Mouse (Mus musculus): ENCODE measurements around the gene Slc29a1. TPM values are rescaled to one million over a fixed set of nuclear protein-coding genes. Genes with fewer than 3 reads are reported as not detected.

Gene Slc29a1
- polyA plus RNA-seq, 1 experiment from 2014 or later, result 59.1 TPM

GRCm38 (mm10) chr17:45575123-45575897 lies 24.1 kb downstream of the Slc29a1 start:
- WGBS, result 87% methylated on average over 8 of the region's 8 CpGs
- Histone ChIP-seq H3K4me3 (no peak overlapping the region), H3K9ac (no peak overlapping the region), H3K4me1 (peaks cover 20% of the 10 kb centered on the region), H3K27ac (0 out of 2 replicates have a peak overlapping the region, but pooled peaks have one; percentile 97), H3K4me2 (replicated peaks) (no peak overlapping the region), H3K36me3 (peaks cover 15% of the 10 kb centered on the region), H3K27me3 (no peaks in the 10 kb centered on the region), H3K9me3 (no peaks in the 10 kb centered on the region)
- no peak for ATAC-seq (ENCODE audit: insufficient number of reproducible peaks, insufficient read depth, low FRiP score, low TSS enrichment)

- Histone ChIP-seq H3K9me3 (no peaks in the 10 kb centered on the region), H3K4me2 (replicated peaks) (peak overlapping the region; percentile 78)
- 4% methylated on average over 17 of the region's 17 CpGs for WGBS
Observed at GRCm38 (mm10) chr17:45574129-45574761, 25.2 kb downstream of the Slc29a1 start.

GRCm38 (mm10) chr17:45573780-45574123 lies 25.7 kb downstream of the Slc29a1 start:
- peak; percentile 62 for ATAC-seq (ENCODE audit: insufficient number of reproducible peaks, insufficient read depth, low FRiP score, low TSS enrichment)
- under 1% methylated on average over 18 of the region's 18 CpGs for WGBS
- H3K4me1 ChIP-seq, result peaks cover 20% of the 10 kb centered on the region
- peaks cover 30% of the 10 kb centered on the region for H3K36me3 ChIP-seq
- H3K9ac ChIP-seq, result peak overlapping the region; percentile 99
- H3K9me3 ChIP-seq, result no peaks in the 10 kb centered on the region
- peak overlapping the region; percentile 78 for H3K4me2 ChIP-seq (replicated peaks)
- H3K4me3 ChIP-seq, result peak overlapping the region; percentile 98
- no peaks in the 10 kb centered on the region for H3K27me3 ChIP-seq
- H3K27ac ChIP-seq, result peak overlapping the region; percentile 97

More at GRCm38 (mm10) chr17:45574129-45574761, 25.2 kb downstream of the Slc29a1 start:
- peaks cover 26% of the 10 kb centered on the region for H3K36me3 ChIP-seq
- H3K4me1 ChIP-seq, result peaks cover 20% of the 10 kb centered on the region
- H3K27me3 ChIP-seq, result no peaks in the 10 kb centered on the region
- H3K27ac ChIP-seq, result peak overlapping the region; percentile 97
- ATAC-seq (ENCODE audit: insufficient number of reproducible peaks, insufficient read depth, low FRiP score, low TSS enrichment), result peak; percentile 11; the same call in 1 of the 2 replicates
- peak overlapping the region; percentile 98 for H3K4me3 ChIP-seq
- peak overlapping the region; percentile 99 for H3K9ac ChIP-seq

GRCm38 (mm10) chr17:45573087-45573779 lies 26.2 kb downstream of the Slc29a1 start, which contains the start of gene Hsp90ab1:
Gene Hsp90ab1 (minus strand): TSS chr17:45573271.
- H3K4me3 ChIP-seq, result peak within 1 kb of the TSS; percentile 98
- WGBS, result under 1% methylated on average over 41 of the region's 41 CpGs
- peak within 1 kb of the TSS; percentile 97 for H3K27ac ChIP-seq
- H3K4me1 ChIP-seq, result peaks cover 20% of the 10 kb centered on the region
- peak within 1 kb of the TSS; percentile 99 for H3K9ac ChIP-seq
- no peaks in the 10 kb centered on the region for H3K9me3 ChIP-seq
- H3K4me2 ChIP-seq (replicated peaks), result peak within 1 kb of the TSS; percentile 78
- H3K36me3 ChIP-seq, result peaks cover 36% of the 10 kb centered on the region
- peak; percentile 86 for ATAC-seq (ENCODE audit: insufficient number of reproducible peaks, insufficient read depth, low FRiP score, low TSS enrichment)
- no peaks in the 10 kb centered on the region for H3K27me3 ChIP-seq

- Histone ChIP-seq H3K9me3 (no peaks in the 10 kb centered on the region), H3K36me3 (peaks cover 44% of the 10 kb centered on the region), H3K4me1 (peaks cover 20% of the 10 kb centered on the region), H3K9ac (peak overlapping the region; percentile 99), H3K4me3 (peak overlapping the region; percentile 98), H3K27me3 (no peaks in the 10 kb centered on the region), H3K4me2 (replicated peaks) (peak overlapping the region; percentile 78), H3K27ac (peak overlapping the region; percentile 97)
- WGBS, result under 1% methylated on average over 56 of the region's 57 CpGs
- ATAC-seq (ENCODE audit: insufficient number of reproducible peaks, insufficient read depth, low FRiP score, low TSS enrichment), result peak; percentile 54
Observed at GRCm38 (mm10) chr17:45572103-45573086, 27.0 kb downstream of the Slc29a1 start.

GRCm38 (mm10) chr17:45569999-45570398 lies 29.4 kb downstream of the Slc29a1 start:
- Histone ChIP-seq H3K27ac (no peak overlapping the region; the same call in 1 of the 2 replicates), H3K9ac (peak overlapping the region; percentile 15; the same call in 1 of the 2 replicates), H3K4me2 (replicated peaks) (no peak overlapping the region), H3K4me1 (peaks cover 28% of the 10 kb centered on the region), H3K36me3 (peaks cover 58% of the 10 kb centered on the region), H3K27me3 (no peaks in the 10 kb centered on the region), H3K9me3 (no peaks in the 10 kb centered on the region), H3K4me3 (no peak overlapping the region)
- ATAC-seq (ENCODE audit: insufficient number of reproducible peaks, insufficient read depth, low FRiP score, low TSS enrichment), result no peak
- WGBS, result 84% methylated on average over 4 of the region's 4 CpGs

- Histone ChIP-seq H3K9ac (no peak overlapping the region), H3K36me3 (peaks cover 58% of the 10 kb centered on the region), H3K4me2 (replicated peaks) (no peak overlapping the region), H3K27ac (no peak overlapping the region), H3K27me3 (no peaks in the 10 kb centered on the region), H3K9me3 (no peaks in the 10 kb centered on the region), H3K4me3 (no peak overlapping the region), H3K4me1 (peaks cover 28% of the 10 kb centered on the region)
- WGBS, result 88% methylated on average over 12 of the region's 12 CpGs
- ATAC-seq (ENCODE audit: insufficient number of reproducible peaks, insufficient read depth, low FRiP score, low TSS enrichment), result no peak
Observed at GRCm38 (mm10) chr17:45568990-45569389, 30.4 kb downstream of the Slc29a1 start.

GRCm38 (mm10) chr17:45567162-45567601 lies 32.2 kb downstream of the Slc29a1 start:
- H3K9ac ChIP-seq, result no peak overlapping the region
- H3K36me3 ChIP-seq, result peaks cover 58% of the 10 kb centered on the region
- H3K27ac ChIP-seq, result 0 out of 2 replicates have a peak overlapping the region, but pooled peaks have one; percentile 46
- 36% methylated on average over 4 of the region's 4 CpGs for WGBS
- H3K4me3 ChIP-seq, result no peak overlapping the region
- H3K4me2 ChIP-seq (replicated peaks), result no peak overlapping the region
- ATAC-seq (ENCODE audit: insufficient number of reproducible peaks, insufficient read depth, low FRiP score, low TSS enrichment), result no peak
- H3K9me3 ChIP-seq, result no peaks in the 10 kb centered on the region
- no peaks in the 10 kb centered on the region for H3K27me3 ChIP-seq
- peaks cover 28% of the 10 kb centered on the region for H3K4me1 ChIP-seq

GRCm38 (mm10) chr17:45566360-45567161 lies 32.8 kb downstream of the Slc29a1 start:
- no peak overlapping the region for H3K4me3 ChIP-seq

GRCm38 (mm10) chr17:45566031-45566359 lies 33.4 kb downstream of the Slc29a1 start:
- H3K27ac ChIP-seq, result peak overlapping the region; percentile 41; the same call in 1 of the 2 replicates
- no peaks in the 10 kb centered on the region for H3K27me3 ChIP-seq
- no peak overlapping the region for H3K9ac ChIP-seq
- WGBS, result 75% methylated on average over 1 of the region's 1 CpGs
- ATAC-seq (ENCODE audit: insufficient number of reproducible peaks, insufficient read depth, low FRiP score, low TSS enrichment), result no peak
- H3K4me2 ChIP-seq (replicated peaks), result no peak overlapping the region
- H3K4me3 ChIP-seq, result no peak overlapping the region
- peaks cover 18% of the 10 kb centered on the region for H3K4me1 ChIP-seq
- no peaks in the 10 kb centered on the region for H3K9me3 ChIP-seq
- H3K36me3 ChIP-seq, result peaks cover 50% of the 10 kb centered on the region

More at GRCm38 (mm10) chr17:45566360-45567161, 32.8 kb downstream of the Slc29a1 start:
- Histone ChIP-seq H3K27me3 (no peaks in the 10 kb centered on the region), H3K4me2 (replicated peaks) (no peak overlapping the region), H3K36me3 (peaks cover 55% of the 10 kb centered on the region), H3K27ac (peak overlapping the region; percentile 46; the same call in 1 of the 2 replicates), H3K4me1 (peaks cover 24% of the 10 kb centered on the region), H3K9ac (no peak overlapping the region), H3K9me3 (no peaks in the 10 kb centered on the region)
- 69% methylated on average over 18 of the region's 18 CpGs for WGBS
- ATAC-seq (ENCODE audit: insufficient number of reproducible peaks, insufficient read depth, low FRiP score, low TSS enrichment), result no peak
